Mouse (Mus musculus) stomach, postnatal 0 days (tissue): Measurements from ENCODE around the gene Eif2ak3.
"Not testable (repeated sequence)": the region's sequence is repeated elsewhere in the genome, so short reads cannot be mapped to it uniquely, and the experiment has no call there.

Experiments used
- CTCF ChIP-seq: IDR thresholded peaks from 2 replicates; pipeline ENCODE4 v1.5.1; 2016; ENCODE audit warnings: antibody characterized with exemption, low read depth, mild to moderate bottlenecking, moderate library complexity
- EP300 ChIP-seq: optimal IDR thresholded peaks from 2 replicates; pipeline ENCODE3; 2016; ENCODE audit warnings: antibody characterized with exemption

DNA sequence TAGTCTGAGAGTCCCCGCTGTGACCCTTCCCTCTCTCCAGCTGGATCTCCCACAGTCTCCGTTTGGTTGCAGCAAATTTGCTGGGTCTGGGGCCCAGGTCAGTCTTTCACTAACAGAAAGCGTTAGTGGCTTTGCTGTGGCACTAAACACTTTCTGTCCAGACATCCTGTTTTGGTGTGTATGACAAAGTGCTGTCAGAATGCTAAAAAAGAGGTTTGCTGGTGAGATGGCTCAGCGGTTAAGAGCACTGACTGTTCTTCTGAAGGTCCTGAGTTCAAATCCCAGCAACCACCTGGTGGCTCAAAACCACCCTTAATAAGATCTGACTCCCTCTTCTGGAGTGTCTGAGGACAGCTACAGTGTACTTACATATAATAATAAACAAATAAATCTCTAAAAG is 21.0 kb upstream of the Eif2ak3 start:
- not testable (repeated sequence) for TF ChIP-seq EP300, CTCF
